Mouse (Mus musculus): ENCODE data around the gene Rpl9-ps1.

DNA sequence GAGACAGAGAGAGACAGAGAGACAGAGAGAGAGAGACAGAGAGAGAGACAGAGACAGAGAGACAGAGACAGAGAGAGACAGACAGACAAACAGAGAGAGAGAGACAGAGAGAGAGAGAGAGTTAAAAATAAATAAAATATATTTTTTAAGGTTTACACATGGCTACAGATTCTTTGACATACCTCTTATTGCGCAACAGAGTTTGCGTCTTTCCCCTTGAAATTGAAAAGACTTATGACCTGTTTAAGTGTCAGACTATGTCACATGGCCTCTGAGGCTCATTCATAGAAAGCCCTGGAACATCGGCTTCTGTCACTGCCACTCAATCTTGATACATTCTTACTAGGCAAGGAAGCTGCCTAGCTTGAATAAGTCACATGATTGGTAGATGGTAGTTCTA is 42.0 kb downstream of the Rpl9-ps1 start:
- TF ChIP-seq CTCF (IDR thresholded peaks at IDR 0.05; ENCODE audit: low read depth), result no peak
- TF ChIP-seq EP300 (IDR thresholded peaks at IDR 0.05; ENCODE audit: low read depth), result no peak
